Mouse (Mus musculus) hindbrain, embryonic 10.5 days (tissue): ENCODE measurements around the gene Tedc1. TPM values are rescaled to one million over a fixed set of nuclear protein-coding genes. Genes with fewer than 3 reads are reported as not detected.

Experiments
- DNase-seq: peaks from one replicate; pipeline ENCODE4 v3.0.0-alpha.2; 2017; ENCODE audit warnings: low spot score
- H3K27ac ChIP-seq: fragments of 300-500 bp; sonication (generic); 2 replicates; pipeline ENCODE4 v1.5.1; 2016; ENCODE audit warnings: mild to moderate bottlenecking, moderate library complexity
- H3K27me3 ChIP-seq: fragments of 300-500 bp; sonication (generic); 2 replicates; pipeline ENCODE4 v1.6.1; 2016; ENCODE audit warnings: mild to moderate bottlenecking; ENCODE audit not compliant: poor library complexity, insufficient read depth, severe bottlenecking
- H3K36me3 ChIP-seq: fragments of 300-500 bp; sonication (generic); 2 replicates; pipeline ENCODE4 v1.6.1; 2016; ENCODE audit warnings: mild to moderate bottlenecking, moderate library complexity
- H3K4me1 ChIP-seq: fragments of 300-500 bp; sonication (generic); replicated peaks from 2 replicates; pipeline ENCODE4 v1.6.1; 2016; ENCODE audit warnings: mild to moderate bottlenecking
- H3K4me3 ChIP-seq: fragments of 300-500 bp; sonication (generic); 2 replicates; pipeline ENCODE4 v1.5.1; 2016; ENCODE audit warnings: mild to moderate bottlenecking, moderate library complexity
- H3K9me3 ChIP-seq: fragments of 300-500 bp; sonication (generic); 2 replicates; pipeline ENCODE4 v1.6.1; 2016; ENCODE audit warnings: mild to moderate bottlenecking, moderate library complexity
- WGBS: fragments of 180-500 bp; shearing (Covaris S2); methylation state at CpG from one replicate; pipeline ENCODE4 v1.1.7; 2016; 5-methylcytosine and 5-hydroxymethylcytosine counted together
- polyA plus RNA-seq: library from polyadenylated mRNA; unstranded; fragments of >200 nt; fragmentation: Nextera tagmentation; extraction: Ambion mirVana; gene quantifications from 2 replicates; pipeline ENCODE4 v1.2.1, GENCODE M21; 2016

Tedc1 gene
- 59.5 and 66.4 TPM in 2 replicates for polyA plus RNA-seq

- Histone ChIP-seq H3K27ac (peak within 1 kb of the TSS; percentile 88), H3K36me3 (peaks cover 30% of the 10 kb centered on the region), H3K4me1 (peaks cover 47% of the 10 kb centered on the region), H3K4me3 (peak within 1 kb of the TSS; percentile 71), H3K9me3 (no peaks in the 10 kb centered on the region), H3K27me3 (peaks cover 41% of the 10 kb centered on the region)
- DNase-seq: peak; percentile 99
- under 1% methylated on average over 46 of the region's 46 CpGs for WGBS
Measured at GRCm38 (mm10) chr12:113155887-113156539, at the start of gene Tedc1. Gene Tedc1 (plus strand): TSS chr12:113156421.

GRCm38 (mm10) chr12:113107431-113108124 is 48.6 kb upstream of the Tedc1 start:
- Histone ChIP-seq H3K27me3 (no peaks in the 10 kb centered on the region), H3K4me1 (peaks cover 24% of the 10 kb centered on the region), H3K9me3 (peaks cover 6% of the 10 kb centered on the region), H3K36me3 (peaks cover 70% of the 10 kb centered on the region), H3K4me3 (no peak overlapping the region), H3K27ac (no peak overlapping the region)
- 86% methylated on average over 4 of the region's 4 CpGs for WGBS
- no peak for DNase-seq

GRCm38 (mm10) chr12:113108528-113109283 is 47.5 kb upstream of the Tedc1 start:
- Histone ChIP-seq H3K27me3 (no peaks in the 10 kb centered on the region), H3K36me3 (peaks cover 70% of the 10 kb centered on the region), H3K4me3 (no peak overlapping the region), H3K27ac (no peak overlapping the region), H3K4me1 (peaks cover 13% of the 10 kb centered on the region), H3K9me3 (peaks cover 6% of the 10 kb centered on the region)
- DNase-seq: no peak
- 88% methylated on average over 17 of the region's 17 CpGs for WGBS

- peaks cover 70% of the 10 kb centered on the region for H3K36me3 ChIP-seq
- no peak overlapping the region for H3K27ac ChIP-seq
- H3K4me3 ChIP-seq: no peak overlapping the region
- peaks cover 8% of the 10 kb centered on the region for H3K4me1 ChIP-seq
- DNase-seq: no peak
- no peaks in the 10 kb centered on the region for H3K27me3 ChIP-seq
- peaks cover 6% of the 10 kb centered on the region for H3K9me3 ChIP-seq
- 91% methylated on average over 10 of the region's 10 CpGs for WGBS
Measured at GRCm38 (mm10) chr12:113109801-113110200, 46.4 kb upstream of the Tedc1 start.

GRCm38 (mm10) chr12:113114141-113114540 is 42.1 kb upstream of the Tedc1 start:
- Histone ChIP-seq H3K27me3 (no peaks in the 10 kb centered on the region), H3K36me3 (peaks cover 79% of the 10 kb centered on the region), H3K9me3 (no peaks in the 10 kb centered on the region), H3K4me3 (no peak overlapping the region), H3K27ac (no peak overlapping the region), H3K4me1 (peaks cover under 1% of the 10 kb centered on the region; the same call in 1 of the 2 replicates)
- 94% methylated on average over 4 of the region's 4 CpGs for WGBS
- no peak for DNase-seq

GRCm38 (mm10) chr12:113114856-113115538 is 41.2 kb upstream of the Tedc1 start:
- WGBS: 86% methylated on average over 16 of the region's 16 CpGs
- Histone ChIP-seq H3K36me3 (peaks cover 86% of the 10 kb centered on the region), H3K27me3 (no peaks in the 10 kb centered on the region), H3K9me3 (no peaks in the 10 kb centered on the region), H3K4me3 (no peak overlapping the region), H3K27ac (no peak overlapping the region), H3K4me1 (no peaks in the 10 kb centered on the region; the same call in 1 of the 2 replicates)
- DNase-seq: no peak

GRCm38 (mm10) chr12:113119516-113120410 is 36.5 kb upstream of the Tedc1 start:
- H3K27ac ChIP-seq: no peak overlapping the region
- peaks cover 98% of the 10 kb centered on the region for H3K36me3 ChIP-seq
- WGBS: 88% methylated on average over 20 of the region's 20 CpGs
- peak; percentile 77 for DNase-seq
- no peaks in the 10 kb centered on the region for H3K27me3 ChIP-seq
- no peak overlapping the region for H3K4me3 ChIP-seq
- no peaks in the 10 kb centered on the region; the same call in 1 of the 2 replicates for H3K4me1 ChIP-seq
- H3K9me3 ChIP-seq: no peaks in the 10 kb centered on the region

- no peaks in the 10 kb centered on the region for H3K4me1 ChIP-seq
- H3K4me3 ChIP-seq: no peak overlapping the region
- no peaks in the 10 kb centered on the region for H3K27me3 ChIP-seq
- DNase-seq: no peak
- 88% methylated on average over 6 of the region's 6 CpGs for WGBS
- peaks cover 100% of the 10 kb centered on the region for H3K36me3 ChIP-seq
- H3K9me3 ChIP-seq: no peaks in the 10 kb centered on the region
- H3K27ac ChIP-seq: no peak overlapping the region
Measured at GRCm38 (mm10) chr12:113124726-113125125, 31.5 kb upstream of the Tedc1 start.

GRCm38 (mm10) chr12:113130732-113131131 is 25.5 kb upstream of the Tedc1 start:
- H3K27me3 ChIP-seq: no peaks in the 10 kb centered on the region
- H3K36me3 ChIP-seq: peaks cover 100% of the 10 kb centered on the region
- DNase-seq: no peak
- no peaks in the 10 kb centered on the region for H3K4me1 ChIP-seq
- no peak overlapping the region for H3K4me3 ChIP-seq
- 95% methylated on average over 8 of the region's 8 CpGs for WGBS
- no peak overlapping the region for H3K27ac ChIP-seq
- no peaks in the 10 kb centered on the region for H3K9me3 ChIP-seq

- Histone ChIP-seq H3K36me3 (peaks cover 100% of the 10 kb centered on the region), H3K27ac (no peak overlapping the region), H3K4me3 (no peak overlapping the region), H3K27me3 (no peaks in the 10 kb centered on the region), H3K4me1 (no peaks in the 10 kb centered on the region), H3K9me3 (no peaks in the 10 kb centered on the region)
- no peak for DNase-seq
- 97% methylated on average over 14 of the region's 14 CpGs for WGBS
Measured at GRCm38 (mm10) chr12:113131601-113132000, 24.6 kb upstream of the Tedc1 start.

GRCm38 (mm10) chr12:113132567-113132966 is 23.7 kb upstream of the Tedc1 start:
- Histone ChIP-seq H3K27ac (no peak overlapping the region), H3K4me1 (peaks cover 2% of the 10 kb centered on the region), H3K36me3 (peaks cover 100% of the 10 kb centered on the region), H3K27me3 (no peaks in the 10 kb centered on the region), H3K9me3 (no peaks in the 10 kb centered on the region), H3K4me3 (no peak overlapping the region)
- no peak for DNase-seq
- 91% methylated on average over 2 of the region's 2 CpGs for WGBS

GRCm38 (mm10) chr12:113133260-113133659 is 23.0 kb upstream of the Tedc1 start:
- Histone ChIP-seq H3K27me3 (no peaks in the 10 kb centered on the region), H3K4me3 (no peak overlapping the region), H3K36me3 (peaks cover 100% of the 10 kb centered on the region), H3K9me3 (no peaks in the 10 kb centered on the region), H3K27ac (no peak overlapping the region), H3K4me1 (peaks cover 9% of the 10 kb centered on the region)
- 93% methylated on average over 9 of the region's 9 CpGs for WGBS
- DNase-seq: no peak
